Mouse (Mus musculus) lung, embryonic 16.5 days (tissue): ENCODE results near the gene Nkx2-2. TPM values are rescaled to one million over a fixed set of nuclear protein-coding genes. Genes with fewer than 3 reads are reported as not detected.
"Not testable (repeated sequence)": the region's sequence is repeated elsewhere in the genome, so short reads cannot be mapped to it uniquely, and the experiment has no call there.

Experiments
- ATAC-seq: fragments of 200-750 bp; cut with Nextera tagmentation; 2 replicates; pipeline ENCODE4 v1.8.0; 2017; ENCODE audit warnings: low read depth, mild to moderate bottlenecking, moderate library complexity
- H3K27ac ChIP-seq: fragments of 300-500 bp; sonication (generic); 2 replicates; pipeline ENCODE4 v1.5.1; 2014; ENCODE audit warnings: mild to moderate bottlenecking, control low read depth, low read length
- H3K27me3 ChIP-seq: fragments of 300-500 bp; sonication (generic); 2 replicates; pipeline ENCODE4 v1.6.1; 2014; ENCODE audit warnings: low read depth, low read length, mixed read lengths; ENCODE audit not compliant: control insufficient read depth, insufficient read depth
- H3K36me3 ChIP-seq: fragments of 300-500 bp; sonication (generic); 2 replicates; pipeline ENCODE4 v1.6.1; 2014; ENCODE audit warnings: low read length; ENCODE audit not compliant: control insufficient read depth, insufficient read depth
- H3K4me1 ChIP-seq: fragments of 300-500 bp; sonication (generic); replicated peaks from 2 replicates; pipeline ENCODE4 v1.6.1; 2014; ENCODE audit warnings: low read length, mixed read lengths; ENCODE audit not compliant: control insufficient read depth, insufficient read depth
- H3K4me2 ChIP-seq: fragments of 300-500 bp; sonication (generic); 2 replicates; pipeline ENCODE4 v1.6.1; 2014; ENCODE audit warnings: low read depth, low read length, control low read depth
- H3K4me3 ChIP-seq: fragments of 300-500 bp; sonication (generic); 2 replicates; pipeline ENCODE4 v1.5.1; 2014; ENCODE audit warnings: mild to moderate bottlenecking, low read length, control low read depth
- H3K9ac ChIP-seq: fragments of 300-500 bp; sonication (generic); 2 replicates; pipeline ENCODE4 v1.6.1; 2014; ENCODE audit warnings: low read length, control low read depth
- H3K9me3 ChIP-seq: fragments of 300-500 bp; sonication (generic); 2 replicates; pipeline ENCODE4 v1.6.1; 2016; ENCODE audit warnings: low read length; ENCODE audit not compliant: control insufficient read depth
- WGBS: fragments of 180-500 bp; shearing (Covaris S2); extraction: QIAGEN DNeasy Blood & Tissue Kit; methylation state at CpG from one replicate; pipeline ENCODE4 v1.1.7; 2014; 5-methylcytosine and 5-hydroxymethylcytosine counted together
- polyA plus RNA-seq: library from polyadenylated mRNA; unstranded; fragments of >200 nt; fragmentation: Nextera tagmentation; extraction: Ambion mirVana; gene quantifications from 2 replicates; pipeline ENCODE4 v1.2.1, GENCODE M21; 2015

Gene Nkx2-2
- polyA plus RNA-seq, 1 experiment from 2014 or later: not detected

DNA sequence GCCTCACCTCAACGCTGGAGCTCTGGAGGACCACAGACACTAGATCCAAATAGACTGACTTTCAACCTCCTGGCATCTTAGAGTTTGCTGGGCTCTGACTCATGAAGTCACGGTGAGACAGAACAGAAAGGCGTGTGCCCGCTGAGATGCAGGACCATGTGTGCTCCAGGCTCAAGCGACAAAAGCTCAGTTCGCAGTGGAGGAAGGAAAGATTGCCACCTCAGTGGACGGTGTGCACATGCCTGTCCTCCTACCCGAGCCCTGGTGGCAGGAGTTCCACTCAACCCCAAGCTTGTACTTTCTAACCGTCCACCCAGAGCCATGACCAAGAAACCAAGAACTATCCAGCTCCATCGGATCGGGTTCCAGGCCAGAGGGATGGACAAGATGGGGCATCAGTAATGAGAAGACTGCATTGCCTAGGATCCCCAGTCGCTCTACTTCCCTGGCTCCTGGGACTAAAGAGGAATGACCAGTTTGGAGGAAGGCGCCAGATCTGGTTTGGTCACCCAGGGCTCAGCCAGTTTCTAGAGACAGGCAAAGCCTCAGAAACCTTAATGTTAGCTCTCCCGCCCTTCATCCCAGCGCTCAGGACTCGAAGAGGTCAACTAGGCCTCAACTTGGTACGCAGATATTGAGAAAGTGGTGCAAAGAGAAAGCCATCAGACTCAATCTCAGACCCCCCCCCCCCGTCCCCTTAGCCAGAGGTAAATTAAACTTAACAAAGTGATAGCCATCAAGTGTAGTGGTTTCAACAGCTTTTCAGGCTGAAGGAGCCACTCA lies 11.9 kb downstream of the Nkx2-2 start:
- H3K4me3 ChIP-seq: no peak overlapping the region
- H3K36me3 ChIP-seq: no peaks in the 10 kb centered on the region
- H3K27ac ChIP-seq: no peak overlapping the region
- ATAC-seq: no peak
- H3K4me2 ChIP-seq: no peak overlapping the region
- peaks cover 18% of the 10 kb centered on the region; the same call in 1 of the 2 replicates for H3K4me1 ChIP-seq
- H3K9ac ChIP-seq: no peak overlapping the region
- H3K9me3 ChIP-seq: no peaks in the 10 kb centered on the region
- peaks cover 84% of the 10 kb centered on the region for H3K27me3 ChIP-seq
- 25% methylated on average over 18 of the region's 18 CpGs for WGBS

DNA sequence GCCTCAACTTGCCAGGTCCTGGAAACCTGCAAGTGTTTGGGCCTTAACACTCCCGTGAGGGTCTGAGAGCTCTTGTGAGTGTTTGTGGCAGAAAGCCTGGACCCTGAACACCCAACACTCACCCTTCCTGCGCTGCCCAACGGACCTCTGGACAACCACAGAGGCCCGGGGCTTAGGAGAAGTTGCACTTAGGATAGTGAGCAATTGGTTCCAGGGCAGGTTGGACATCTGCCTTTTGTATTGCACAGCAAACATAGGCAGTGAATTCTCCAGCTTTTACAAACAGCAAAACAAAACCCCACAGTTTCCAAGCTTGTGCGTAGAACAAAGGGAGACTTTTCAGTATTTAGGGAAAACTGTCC lies 12.8 kb downstream of the Nkx2-2 start:
- Histone ChIP-seq H3K27ac (no peak overlapping the region), H3K9ac (no peak overlapping the region), H3K4me2 (no peak overlapping the region), H3K4me1 (peaks cover 18% of the 10 kb centered on the region; the same call in 1 of the 2 replicates), H3K36me3 (no peaks in the 10 kb centered on the region), H3K4me3 (no peak overlapping the region), H3K27me3 (peaks cover 81% of the 10 kb centered on the region), H3K9me3 (no peaks in the 10 kb centered on the region)
- WGBS: 21% methylated on average over 5 of the region's 5 CpGs
- no peak for ATAC-seq

DNA sequence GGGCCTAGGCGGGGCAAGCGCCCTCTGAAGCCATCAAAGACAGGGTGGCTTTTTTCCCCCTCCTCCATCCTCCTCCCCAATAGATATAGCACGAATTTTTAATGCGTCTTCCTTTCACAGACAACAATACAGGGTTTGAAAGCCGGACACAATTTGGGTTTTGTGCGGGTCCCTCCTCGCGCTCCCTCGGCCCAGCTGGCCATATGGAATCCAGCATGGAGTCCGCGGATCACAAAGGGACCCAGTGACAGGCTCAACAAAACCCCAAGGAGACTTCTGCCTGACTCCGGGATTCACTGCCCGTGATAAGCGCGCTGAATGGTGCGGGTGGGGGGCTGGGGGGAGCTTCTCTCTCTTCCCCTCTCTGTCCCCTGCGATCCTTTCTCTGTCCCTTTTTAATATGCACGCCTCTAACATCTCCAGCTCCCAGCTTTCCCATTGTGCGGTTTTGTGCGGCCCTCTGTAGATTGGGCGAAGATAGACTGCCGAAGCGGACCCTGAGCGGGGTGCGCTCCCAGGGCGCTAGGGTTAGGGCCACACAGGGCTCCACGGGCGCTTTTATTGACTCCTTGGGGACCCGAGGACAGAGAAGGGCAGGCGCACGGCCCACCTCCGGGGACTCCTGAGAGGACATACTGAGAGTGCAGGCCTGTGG lies 13.3 kb downstream of the Nkx2-2 start:
- Histone ChIP-seq H3K4me2 (no peak overlapping the region), H3K36me3 (no peaks in the 10 kb centered on the region), H3K4me3 (no peak overlapping the region), H3K27me3 (peaks cover 77% of the 10 kb centered on the region), H3K27ac (no peak overlapping the region), H3K9me3 (no peaks in the 10 kb centered on the region), H3K9ac (no peak overlapping the region), H3K4me1 (peaks cover 18% of the 10 kb centered on the region; the same call in 1 of the 2 replicates)
- 12% methylated on average over 32 of the region's 32 CpGs for WGBS
- ATAC-seq: no peak

DNA sequence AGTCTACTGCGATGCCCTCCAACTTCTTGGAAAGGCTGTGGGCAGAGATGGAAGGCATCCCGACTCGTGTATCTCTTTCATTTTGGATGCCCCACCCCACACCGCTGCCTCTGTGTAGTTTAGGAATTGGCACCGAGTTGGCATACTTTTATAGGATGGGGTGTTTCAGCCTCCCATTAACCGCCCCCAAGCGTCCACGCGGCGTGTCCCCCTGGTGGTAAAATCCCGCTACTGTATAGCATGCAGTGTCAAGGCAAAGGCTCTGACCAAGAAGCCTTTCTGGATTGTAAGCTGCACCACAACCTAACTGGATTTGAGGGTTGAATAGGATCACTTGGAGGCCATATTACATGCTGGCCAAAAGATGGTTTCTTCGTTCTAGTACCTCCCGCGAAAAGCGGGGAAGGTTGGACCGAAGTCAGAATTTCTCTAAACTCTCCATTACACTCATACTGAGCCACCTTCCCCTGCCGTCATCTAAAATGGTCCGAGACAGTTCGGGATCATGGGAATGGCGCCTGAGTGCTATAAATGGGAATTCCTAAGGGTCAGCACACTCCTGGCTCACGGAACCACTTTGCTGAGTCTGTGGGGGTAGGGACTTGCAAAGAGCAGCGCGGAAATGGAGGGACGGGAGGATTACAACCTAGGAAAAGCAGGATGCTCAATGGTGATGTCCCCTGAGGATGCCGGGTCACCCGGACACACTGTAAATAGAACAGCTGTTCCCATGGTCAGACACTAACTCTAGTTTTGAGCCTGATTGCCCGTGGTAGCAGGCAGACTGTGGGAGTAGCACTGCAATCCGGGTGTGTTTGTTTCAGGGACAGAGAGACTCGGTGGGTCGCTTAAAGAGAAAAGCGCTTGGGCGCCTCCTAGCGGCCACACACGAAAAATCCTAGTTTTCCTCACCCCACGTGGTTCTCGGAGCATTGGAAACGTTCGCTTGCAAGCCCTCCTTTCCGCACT lies 15.7 kb downstream of the Nkx2-2 start:
- Histone ChIP-seq H3K9me3 (no peaks in the 10 kb centered on the region), H3K27me3 (peaks cover 60% of the 10 kb centered on the region), H3K4me2 (peak overlapping the region; percentile 57), H3K36me3 (no peaks in the 10 kb centered on the region), H3K27ac (no peak overlapping the region), H3K4me1 (peaks cover 9% of the 10 kb centered on the region; the same call in 1 of the 2 replicates), H3K9ac (no peak overlapping the region), H3K4me3 (peak overlapping the region; percentile 36)
- peak; percentile 82 for ATAC-seq
- 1% methylated on average over 39 of the region's 39 CpGs for WGBS

DNA sequence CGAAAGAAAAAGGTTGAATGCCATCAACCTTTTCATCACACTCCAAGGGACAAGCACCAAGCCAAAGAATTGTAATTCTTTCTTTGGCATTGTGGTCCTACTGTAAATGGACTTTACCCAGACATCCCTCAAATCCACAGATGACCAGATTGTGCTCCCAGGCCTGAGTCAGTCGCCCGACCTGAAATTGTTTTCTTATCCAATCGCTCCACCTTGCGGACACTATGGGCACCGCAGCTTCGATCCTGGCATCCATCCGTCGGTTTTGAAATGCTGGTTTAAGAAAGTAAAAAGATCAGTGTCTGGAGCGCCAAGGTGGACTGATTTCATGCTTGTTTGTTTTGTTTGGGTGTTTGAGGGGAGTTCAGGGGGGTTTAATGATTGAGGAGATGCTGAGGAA lies 16.4 kb downstream of the Nkx2-2 start:
- Histone ChIP-seq H3K9me3 (no peaks in the 10 kb centered on the region), H3K4me1 (peaks cover 7% of the 10 kb centered on the region; the same call in 1 of the 2 replicates), H3K27me3 (peaks cover 53% of the 10 kb centered on the region), H3K9ac (no peak overlapping the region), H3K27ac (no peak overlapping the region), H3K36me3 (no peaks in the 10 kb centered on the region), H3K4me2 (peak overlapping the region; percentile 57), H3K4me3 (peak overlapping the region; percentile 36)
- 7% methylated on average over 10 of the region's 10 CpGs for WGBS
- ATAC-seq: peak; percentile 54; the same call in 1 of the 2 replicates

DNA sequence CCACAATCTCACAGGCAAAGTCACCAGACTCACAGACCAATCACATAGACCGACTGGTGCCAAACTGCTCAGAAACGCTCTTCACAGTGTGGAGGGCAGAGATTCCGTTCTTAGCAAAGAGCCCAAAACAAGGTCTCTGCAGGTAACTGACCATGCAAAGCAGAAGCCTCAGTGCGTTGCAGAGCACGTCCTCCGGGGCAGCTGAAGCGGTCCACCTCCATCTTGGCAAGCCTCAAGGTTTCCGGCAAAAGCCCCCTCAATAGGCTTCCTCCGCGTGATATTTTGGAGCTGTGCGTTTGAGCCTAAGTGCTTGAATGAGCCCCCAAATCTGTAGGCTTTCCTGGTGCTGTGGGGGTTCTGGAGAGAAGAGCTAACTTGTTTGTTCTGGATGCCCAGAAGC lies 18.7 kb downstream of the Nkx2-2 start:
- 79% methylated on average over 11 of the region's 11 CpGs for WGBS
- no peaks in the 10 kb centered on the region for H3K9me3 ChIP-seq
- no peak overlapping the region for H3K4me2 ChIP-seq
- no peak overlapping the region for H3K27ac ChIP-seq
- H3K4me1 ChIP-seq: peaks cover 6% of the 10 kb centered on the region; the same call in 1 of the 2 replicates
- H3K36me3 ChIP-seq: no peaks in the 10 kb centered on the region
- ATAC-seq: no peak
- no peak overlapping the region for H3K4me3 ChIP-seq
- peaks cover 31% of the 10 kb centered on the region for H3K27me3 ChIP-seq
- H3K9ac ChIP-seq: no peak overlapping the region

DNA sequence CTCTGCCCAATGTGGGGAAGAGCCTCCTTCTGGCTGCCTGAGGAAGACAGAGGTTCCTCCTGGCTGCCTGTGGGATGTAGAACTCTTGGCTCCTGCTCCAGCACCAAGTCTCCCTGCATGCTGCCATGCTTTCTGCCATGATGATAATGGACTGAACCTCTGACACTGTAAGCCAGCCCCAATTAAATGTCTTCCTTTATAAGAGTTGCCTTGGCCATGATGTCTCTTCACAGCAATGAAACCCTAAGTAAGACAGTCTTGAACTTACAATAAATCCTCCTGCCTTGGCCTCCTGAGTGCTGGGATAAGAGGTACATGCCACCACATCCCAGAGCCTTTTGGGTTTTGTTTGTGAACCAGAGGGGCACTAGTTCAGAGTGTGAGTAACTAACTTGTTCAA lies 20.3 kb downstream of the Nkx2-2 start:
- H3K4me2 ChIP-seq: no peak overlapping the region
- H3K9me3 ChIP-seq: no peaks in the 10 kb centered on the region
- H3K27me3 ChIP-seq: peaks cover 17% of the 10 kb centered on the region
- H3K4me1 ChIP-seq: peaks cover 6% of the 10 kb centered on the region; the same call in 1 of the 2 replicates
- H3K4me3 ChIP-seq: no peak overlapping the region
- ATAC-seq: no peak
- no peaks in the 10 kb centered on the region for H3K36me3 ChIP-seq
- H3K27ac ChIP-seq: no peak overlapping the region
- no peak overlapping the region for H3K9ac ChIP-seq

DNA sequence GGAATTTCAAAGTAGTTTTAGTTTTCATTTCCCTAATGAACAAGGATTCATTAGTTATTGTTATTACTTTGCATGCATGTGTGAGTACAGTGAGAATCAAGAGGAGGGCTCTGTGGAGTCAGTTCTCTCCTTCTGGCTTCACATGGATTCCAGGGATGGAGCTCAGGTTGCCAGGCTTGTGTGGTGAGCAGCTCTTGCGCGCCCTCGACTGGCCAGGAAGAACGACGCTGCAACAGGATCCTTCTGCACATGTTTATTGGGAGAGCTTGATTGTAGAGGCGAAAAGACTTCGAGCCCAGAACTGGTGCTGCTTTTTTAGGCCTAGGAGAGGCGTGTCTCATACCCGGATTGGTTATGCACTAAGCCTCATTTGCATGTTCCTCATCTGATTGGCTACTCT lies 23.5 kb downstream of the Nkx2-2 start:
- H3K27ac ChIP-seq, H3K4me1 ChIP-seq, H3K9ac ChIP-seq, H3K4me3 ChIP-seq, ATAC-seq, H3K9me3 ChIP-seq, H3K4me2 ChIP-seq, H3K36me3 ChIP-seq, H3K27me3 ChIP-seq: not testable (repeated sequence)
- WGBS: 78% methylated on average over 9 of the region's 9 CpGs

DNA sequence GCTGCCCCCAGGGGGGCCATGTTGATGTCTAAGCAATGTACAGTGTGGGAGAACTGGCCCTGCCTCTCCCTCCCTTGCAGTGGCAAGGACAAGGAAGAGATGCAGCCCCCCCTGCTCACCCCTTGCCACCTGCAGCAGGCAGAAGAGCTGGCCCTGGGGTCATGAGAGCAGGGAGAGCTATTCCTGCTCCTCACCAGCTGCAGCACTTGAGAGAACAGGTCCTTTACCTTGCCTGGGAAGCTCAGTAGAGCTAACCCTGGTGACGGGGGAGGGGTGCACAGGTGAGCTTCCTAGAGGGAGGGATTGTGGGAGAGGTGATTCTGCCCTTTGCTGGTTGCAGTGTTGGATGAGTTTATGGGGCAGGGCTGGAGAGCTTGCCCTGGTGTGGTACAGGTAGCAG lies 28.2 kb downstream of the Nkx2-2 start:
- WGBS: 71% methylated on average over 1 of the region's 1 CpGs
- Histone ChIP-seq H3K36me3 (no peaks in the 10 kb centered on the region), H3K9ac (no peak overlapping the region), H3K27me3 (no peaks in the 10 kb centered on the region), H3K4me2 (no peak overlapping the region), H3K9me3 (no peaks in the 10 kb centered on the region), H3K4me3 (no peak overlapping the region), H3K27ac (no peak overlapping the region), H3K4me1 (no peaks in the 10 kb centered on the region)
- no peak for ATAC-seq
